Mouse (Mus musculus): ENCODE results near the gene Neil3. TPM values are rescaled to one million over a fixed set of nuclear protein-coding genes. Genes with fewer than 3 reads are reported as not detected.

The Neil3 gene
- total and polyA plus RNA-seq, 3 experiments: 10.3 to 16.7 (median 14.7) TPM

DNA sequence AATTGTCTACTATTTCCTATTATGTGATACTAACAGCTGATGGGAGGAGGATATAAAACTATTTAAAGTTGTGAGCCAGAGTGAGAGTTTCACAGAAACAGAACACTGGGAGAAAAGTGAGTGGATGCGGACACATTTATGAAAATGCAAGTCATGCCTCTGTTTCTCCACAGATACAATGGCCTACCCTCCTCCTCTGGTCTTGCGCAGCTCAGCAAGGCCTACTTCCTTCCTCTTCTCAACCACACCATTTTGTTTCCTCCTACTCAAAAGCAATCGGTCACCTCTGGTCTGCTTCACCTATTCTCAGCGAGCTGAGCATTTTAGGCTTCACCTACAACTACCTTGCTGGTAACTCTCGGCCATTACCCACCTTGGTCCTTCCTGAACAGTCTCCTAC, 34.0 kb downstream of the Neil3 start:
- peaks cover 0 to 9% of the 10 kb centered on the region in 2 experiments; a peak in 1 of 4 replicates for H3K4me1 ChIP-seq (ENCODE audit: control insufficient read depth in 1 of 2, insufficient read depth in 2 of 2)
- no peaks in the 10 kb centered on the region for H3K79me2 ChIP-seq (replicated peaks; ENCODE audit: control insufficient read depth, extremely low read depth, insufficient read depth, poor library complexity, severe bottlenecking)
- no peak for DNase-seq (ENCODE audit: extremely low read depth)
- no peak overlapping the region for H3K4me2 ChIP-seq (ENCODE audit: insufficient read depth, low read depth, poor library complexity, severe bottlenecking)
- dilution Hi-C loops (cut with MboI; ENCODE audit: extremely low pct_ligation_motif_present, extremely low pct_unique_long_range_greater_than_20kb, low sequenced_read_pairs) (no loop called here), in situ Hi-C loops (cut with MboI; ENCODE audit: low pct_ligation_motif_present, low pct_unique_long_range_greater_than_20kb, low sequenced_read_pairs) (no loop called here)
- no peak for TF ChIP-seq RCOR1 (conservative IDR thresholded peaks at IDR 0.05; ENCODE audit: low read depth, low read length)
- TF ChIP-seq RAD21 (IDR thresholded peaks at IDR 0.05; ENCODE audit: low read depth, low read length): no peak
- no peak for TF ChIP-seq SIN3A (IDR thresholded peaks at IDR 0.05; ENCODE audit: low read length)
- no peak for TF ChIP-seq TCF12 (IDR thresholded peaks at IDR 0.05; ENCODE audit: low read depth, low read length)
- H3K36me3 ChIP-seq (replicated peaks in 1 of 2; ENCODE audit: control insufficient read depth in 1 of 2, insufficient read depth in 1 of 2, low read length in 1 of 2): peaks cover 0 to 22% of the 10 kb centered on the region in 2 experiments
- no peak overlapping the region for H3K9ac ChIP-seq (ENCODE audit: insufficient read depth, low read depth)
- no peaks in the 10 kb centered on the region for H3K9me3 ChIP-seq (replicated peaks; ENCODE audit: low read length)
- H3K27me3 ChIP-seq (replicated peaks): no peaks in the 10 kb centered on the region
- no peak overlapping the region for H3K4me3 ChIP-seq (replicated peaks in 1 of 3; ENCODE audit: low read depth in 2 of 3, low read length in 2 of 3, poor library complexity in 1 of 3)
- no peak overlapping the region for H3K27ac ChIP-seq (ENCODE audit: insufficient read depth, low read depth)

- dilution Hi-C loops (cut with MboI; ENCODE audit: extremely low pct_ligation_motif_present, extremely low pct_unique_long_range_greater_than_20kb, low sequenced_read_pairs): no loop called here
- H3K36me3 ChIP-seq (replicated peaks in 1 of 2; ENCODE audit: control insufficient read depth in 1 of 2, insufficient read depth in 1 of 2, low read length in 1 of 2): peaks cover 0 to 28% of the 10 kb centered on the region in 2 experiments
- no peak for TF ChIP-seq IRF4 (IDR thresholded peaks at IDR 0.05; ENCODE audit: low read depth, low read length)
- no peak for TF ChIP-seq ZKSCAN1 (IDR thresholded peaks at IDR 0.05; ENCODE audit: borderline replicate concordance, low read depth, low read length)
- TF ChIP-seq MAX (IDR thresholded peaks at IDR 0.05; ENCODE audit: low read length): no peak
- TF ChIP-seq ELF1 (IDR thresholded peaks at IDR 0.05; ENCODE audit: low read depth, low read length): no peak
- TF ChIP-seq PAX5 (IDR thresholded peaks at IDR 0.05; ENCODE audit: low read length): no peak
- no peak for TF ChIP-seq POLR2AphosphoS2 (IDR thresholded peaks at IDR 0.05; ENCODE audit: low read depth, low read length)
- no peak for TF ChIP-seq CTCF (conservative IDR thresholded peaks at IDR 0.05 in 1 of 2, IDR thresholded peaks at IDR 0.05 in 1 of 2; ENCODE audit: low read depth in 2 of 2, low read length in 2 of 2)
- no peak for TF ChIP-seq JUND (conservative IDR thresholded peaks at IDR 0.05; ENCODE audit: low read depth, low read length)
- no peak for TF ChIP-seq CHD2 (IDR thresholded peaks at IDR 0.05; ENCODE audit: low read length)
- TF ChIP-seq EP300 (IDR thresholded peaks at IDR 0.05; ENCODE audit: low read length): no peak
- no peak for TF ChIP-seq SMC3 (IDR thresholded peaks at IDR 0.05; ENCODE audit: low read depth, low read length)
- TF ChIP-seq SIN3A (IDR thresholded peaks at IDR 0.05; ENCODE audit: low read length): no peak
Measured at GRCm38 (mm10) chr8:53603672-53604071, 35.2 kb downstream of the Neil3 start.

GRCm38 (mm10) chr8:53600826-53601225, 38.0 kb downstream of the Neil3 start:
- peaks cover 0 to 31% of the 10 kb centered on the region in 2 experiments for H3K36me3 ChIP-seq (replicated peaks in 1 of 2; ENCODE audit: control insufficient read depth in 1 of 2, insufficient read depth in 1 of 2, low read length in 1 of 2)

More at GRCm38 (mm10) chr8:53603672-53604071, 35.2 kb downstream of the Neil3 start:
- no peak overlapping the region for H3K9ac ChIP-seq (ENCODE audit: insufficient read depth, low read depth)
- no peaks in the 10 kb centered on the region for H3K79me2 ChIP-seq (replicated peaks; ENCODE audit: control insufficient read depth, extremely low read depth, insufficient read depth, poor library complexity, severe bottlenecking)
- in situ Hi-C loops (cut with MboI; ENCODE audit: low pct_ligation_motif_present, low pct_unique_long_range_greater_than_20kb, low sequenced_read_pairs): no loop called here
- H3K27me3 ChIP-seq (replicated peaks): no peaks in the 10 kb centered on the region
- no peak for DNase-seq (ENCODE audit: extremely low read depth)
- peaks cover 0 to 9% of the 10 kb centered on the region in 2 experiments; a peak in 1 of 4 replicates for H3K4me1 ChIP-seq (ENCODE audit: control insufficient read depth in 1 of 2, insufficient read depth in 2 of 2)
- H3K27ac ChIP-seq (ENCODE audit: insufficient read depth, low read depth): no peak overlapping the region
- no peak overlapping the region for H3K4me3 ChIP-seq (replicated peaks in 1 of 3; ENCODE audit: low read depth in 2 of 3, low read length in 2 of 3, poor library complexity in 1 of 3)
- no peaks in the 10 kb centered on the region for H3K9me3 ChIP-seq (replicated peaks; ENCODE audit: low read length)
- no peak overlapping the region for H3K4me2 ChIP-seq (ENCODE audit: insufficient read depth, low read depth, poor library complexity, severe bottlenecking)

More at GRCm38 (mm10) chr8:53600826-53601225, 38.0 kb downstream of the Neil3 start:
- dilution Hi-C loops (cut with MboI; ENCODE audit: extremely low pct_ligation_motif_present, extremely low pct_unique_long_range_greater_than_20kb, low sequenced_read_pairs): no loop called here
- in situ Hi-C loops (cut with MboI; ENCODE audit: low pct_ligation_motif_present, low pct_unique_long_range_greater_than_20kb, low sequenced_read_pairs): no loop called here
- H3K79me2 ChIP-seq (replicated peaks; ENCODE audit: control insufficient read depth, extremely low read depth, insufficient read depth, poor library complexity, severe bottlenecking): no peaks in the 10 kb centered on the region
- DNase-seq (ENCODE audit: extremely low read depth): no peak
- H3K27ac ChIP-seq (ENCODE audit: insufficient read depth, low read depth): no peak overlapping the region
- H3K9ac ChIP-seq (ENCODE audit: insufficient read depth, low read depth): no peak overlapping the region
- no peaks in the 10 kb centered on the region for H3K9me3 ChIP-seq (replicated peaks; ENCODE audit: low read length)
- H3K4me3 ChIP-seq (replicated peaks in 1 of 3; ENCODE audit: low read depth in 2 of 3, low read length in 2 of 3, poor library complexity in 1 of 3): no peak overlapping the region
- no peak overlapping the region for H3K4me2 ChIP-seq (ENCODE audit: insufficient read depth, low read depth, poor library complexity, severe bottlenecking)
- TF ChIP-seq HCFC1 (IDR thresholded peaks at IDR 0.05; ENCODE audit: low read depth, low read length): no peak
- no peak for TF ChIP-seq EP300 (IDR thresholded peaks at IDR 0.05; ENCODE audit: low read length)
- TF ChIP-seq USF2 (conservative IDR thresholded peaks at IDR 0.05; ENCODE audit: low read depth, low read length): no peak
- no peak for TF ChIP-seq KAT2A (IDR thresholded peaks at IDR 0.05; ENCODE audit: insufficient replicate concordance, low read length)
- no peak for TF ChIP-seq MAZ (IDR thresholded peaks at IDR 0.05; ENCODE audit: low read depth, low read length)
- TF ChIP-seq RCOR1 (conservative IDR thresholded peaks at IDR 0.05; ENCODE audit: low read depth, low read length): no peak
- TF ChIP-seq USF1 (IDR thresholded peaks at IDR 0.05; ENCODE audit: low read depth, low read length): no peak
- no peak for TF ChIP-seq TCF12 (IDR thresholded peaks at IDR 0.05; ENCODE audit: low read depth, low read length)
- TF ChIP-seq MAFK (IDR thresholded peaks at IDR 0.05; ENCODE audit: insufficient replicate concordance, low read length): no peak
- no peak for TF ChIP-seq BHLHE40 (IDR thresholded peaks at IDR 0.05; ENCODE audit: low read depth, low read length)
- TF ChIP-seq TBP (conservative IDR thresholded peaks at IDR 0.05; ENCODE audit: low read depth, low read length): no peak
- TF ChIP-seq JUND (conservative IDR thresholded peaks at IDR 0.05; ENCODE audit: low read depth, low read length): no peak
- TF ChIP-seq ZC3H11A (IDR thresholded peaks at IDR 0.05; ENCODE audit: low read depth, low read length): no peak
- no peak for TF ChIP-seq GABPA (IDR thresholded peaks at IDR 0.05; ENCODE audit: insufficient replicate concordance, low read depth, low read length)
- no peak for TF ChIP-seq POLR2A (IDR thresholded peaks at IDR 0.05; ENCODE audit: low read depth, low read length)
- no peak for TF ChIP-seq ZNF384 (IDR thresholded peaks at IDR 0.05; ENCODE audit: low read depth, low read length)
- no peak for TF ChIP-seq CTCF (conservative IDR thresholded peaks at IDR 0.05 in 1 of 2, IDR thresholded peaks at IDR 0.05 in 1 of 2; ENCODE audit: low read depth in 2 of 2, low read length in 2 of 2)
- peaks cover 0 to 5% of the 10 kb centered on the region in 2 experiments; a peak in 1 of 4 replicates for H3K4me1 ChIP-seq (ENCODE audit: control insufficient read depth in 1 of 2, insufficient read depth in 2 of 2)
- no peaks in the 10 kb centered on the region for H3K27me3 ChIP-seq (replicated peaks)

All from CH12.LX (cell line).